Mouse (Mus musculus) heart, adult 8-10 months (tissue): ENCODE measurements around the gene Lin7a. TPM values are rescaled to one million over a fixed set of nuclear protein-coding genes. Genes with fewer than 3 reads are reported as not detected.
"Not testable (repeated sequence)": the region's sequence is repeated elsewhere in the genome, so short reads cannot be mapped to it uniquely, and the experiment has no call there.

ENCODE experiments used
- DNase-seq: peaks from one replicate; pipeline ENCODE4 v3.0.0; 2022; ENCODE audit warnings: low spot score
- total RNA-seq, 4 experiments: library from RNA; stranded (reverse); gene quantifications; 2 replicates each; pipeline ENCODE4 v1.2.4; 2022

The Lin7a gene
- total RNA-seq, 4 experiments from 2014 or later = 0.69 to 1.3 (median 0.98) TPM

DNA sequence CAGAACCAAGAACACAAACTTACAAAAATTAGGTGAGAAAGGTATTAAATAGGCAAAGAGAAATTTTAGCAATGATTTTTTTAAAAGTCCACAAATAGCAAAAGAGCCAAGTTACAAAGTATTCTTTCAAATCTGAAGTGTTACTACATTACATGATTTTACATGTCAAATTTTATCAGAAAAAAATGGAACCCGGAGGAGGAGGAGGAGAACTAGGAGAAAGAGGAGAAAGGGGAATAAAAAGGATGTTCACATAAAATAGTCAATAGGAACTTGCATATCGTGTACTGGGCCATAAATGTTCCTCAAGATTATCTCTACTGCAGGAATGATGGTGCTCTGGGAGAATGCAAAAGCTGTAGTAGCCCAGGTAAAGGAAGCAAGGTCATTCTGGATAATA lies 34.4 kb upstream of the Lin7a start:
- DNase-seq = no peak

GRCm38 (mm10) chr10:107237736-107238135 lies 33.8 kb upstream of the Lin7a start:
- no peak for DNase-seq

- no peak for DNase-seq
Measured at GRCm38 (mm10) chr10:107238151-107238860, 33.2 kb upstream of the Lin7a start.

- no peak for DNase-seq
Measured at GRCm38 (mm10) chr10:107238861-107239435, 32.5 kb upstream of the Lin7a start.

DNA sequence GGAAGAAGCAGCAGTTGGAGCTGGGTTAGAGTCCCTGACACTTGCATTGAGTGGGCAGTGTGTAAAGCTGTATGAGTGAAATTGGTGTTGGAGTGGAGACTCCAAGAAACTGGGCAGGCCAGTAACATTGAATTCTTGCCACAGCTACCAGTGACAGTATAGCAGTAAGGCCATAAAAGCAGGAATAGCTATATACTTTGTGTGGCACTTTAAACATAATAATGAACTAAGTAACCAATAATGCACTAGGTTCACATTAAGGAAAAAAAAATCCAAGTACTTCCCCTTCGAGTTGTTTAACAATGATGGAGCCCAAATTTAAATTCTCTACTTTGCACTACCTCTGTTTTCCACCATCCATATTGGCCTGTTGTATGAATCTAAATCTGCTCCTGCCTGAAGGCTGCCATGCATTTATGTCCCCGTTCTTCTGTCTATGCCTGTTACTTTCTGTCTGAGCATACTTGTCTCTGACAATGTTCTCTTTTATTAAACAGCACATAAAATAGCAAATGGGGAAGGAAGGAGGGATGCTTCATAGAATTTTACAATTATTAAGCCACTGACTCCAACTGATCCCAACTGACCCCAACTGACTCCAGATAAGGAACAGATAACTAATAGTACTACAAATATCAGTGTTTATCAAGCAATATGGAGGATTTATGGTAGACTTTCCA lies 31.7 kb upstream of the Lin7a start:
- no peak for DNase-seq

DNA sequence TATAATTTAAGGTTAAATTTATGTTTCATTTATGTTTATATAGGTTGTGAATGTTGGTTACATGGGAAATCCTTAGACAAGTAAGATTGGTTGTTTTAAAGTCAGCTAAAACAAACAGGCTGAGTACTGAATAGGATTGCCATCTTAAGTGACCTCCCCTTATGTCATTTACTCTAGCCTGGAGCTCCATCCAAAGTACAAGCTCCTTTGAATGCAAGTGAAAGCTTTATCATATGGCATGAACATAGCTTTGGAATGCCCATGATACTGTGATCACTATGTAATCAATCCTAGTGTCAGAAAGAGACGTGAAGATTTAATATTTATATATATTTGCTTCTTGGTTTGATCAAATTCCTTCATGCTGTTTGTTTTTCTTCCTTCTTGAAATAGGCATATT lies 31.0 kb upstream of the Lin7a start:
- DNase-seq = no peak

DNA sequence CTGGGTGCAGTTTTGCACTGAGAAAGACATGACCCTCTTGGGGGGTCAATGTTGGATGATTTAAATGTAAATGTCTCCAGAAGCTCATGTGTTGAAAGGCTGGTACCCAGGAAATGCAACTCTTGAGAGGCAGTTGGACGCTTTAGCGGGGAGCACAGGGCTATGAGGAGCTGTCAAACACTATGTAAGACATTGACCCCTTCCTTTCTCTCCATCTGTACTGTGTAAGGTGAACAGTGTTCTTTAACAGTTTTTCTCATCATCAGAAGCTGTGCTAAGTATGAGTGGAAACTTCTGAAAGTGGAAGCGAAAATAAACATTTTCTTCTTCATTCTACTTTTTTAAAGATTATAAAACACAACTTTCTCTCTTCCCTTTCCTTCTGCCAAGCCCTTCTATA lies 30.5 kb upstream of the Lin7a start:
- no peak for DNase-seq

GRCm38 (mm10) chr10:107241406-107241805 lies 30.1 kb upstream of the Lin7a start:
- DNase-seq = no peak

- not testable (repeated sequence) for DNase-seq
Measured at GRCm38 (mm10) chr10:107241999-107242398, 29.5 kb upstream of the Lin7a start.

- no peak for DNase-seq
Measured at GRCm38 (mm10) chr10:107242696-107243400, 28.6 kb upstream of the Lin7a start.

DNA sequence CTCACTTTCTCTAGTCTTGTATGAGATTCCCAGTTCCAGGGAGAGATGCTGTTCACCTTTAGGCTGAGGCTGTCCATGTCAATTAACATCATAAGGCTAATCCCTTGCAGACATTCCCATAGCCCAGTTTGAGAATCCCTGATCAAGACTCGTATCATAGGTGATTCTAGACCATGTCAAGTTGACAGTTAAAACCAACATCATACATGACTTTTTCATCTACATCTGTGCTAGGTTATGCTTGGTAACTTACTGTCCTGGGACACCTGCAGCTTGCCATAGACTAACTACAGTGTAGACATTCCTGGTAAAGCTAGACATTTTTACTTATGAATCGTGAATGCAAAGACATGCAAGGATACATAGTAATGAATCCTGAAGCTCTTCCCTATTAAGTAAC lies 27.3 kb upstream of the Lin7a start:
- DNase-seq = no peak

GRCm38 (mm10) chr10:107244691-107245530 lies 26.6 kb upstream of the Lin7a start:
- DNase-seq = no peak

DNA sequence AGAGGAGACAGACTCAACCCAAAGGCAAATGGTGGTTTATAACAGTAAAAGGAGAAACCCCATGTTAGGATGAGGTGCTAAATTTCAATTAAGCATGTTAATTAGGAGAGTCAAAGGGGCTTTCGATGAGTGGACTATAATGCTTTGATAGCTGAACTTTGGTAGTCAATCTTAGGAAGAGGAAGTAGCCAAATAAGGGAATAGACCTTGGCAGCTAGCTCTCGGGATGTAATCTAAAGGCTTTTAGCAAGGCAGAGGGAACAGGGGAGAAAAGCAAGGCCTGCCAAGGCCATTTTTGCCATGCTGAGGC lies 26.0 kb upstream of the Lin7a start:
- no peak for DNase-seq

DNA sequence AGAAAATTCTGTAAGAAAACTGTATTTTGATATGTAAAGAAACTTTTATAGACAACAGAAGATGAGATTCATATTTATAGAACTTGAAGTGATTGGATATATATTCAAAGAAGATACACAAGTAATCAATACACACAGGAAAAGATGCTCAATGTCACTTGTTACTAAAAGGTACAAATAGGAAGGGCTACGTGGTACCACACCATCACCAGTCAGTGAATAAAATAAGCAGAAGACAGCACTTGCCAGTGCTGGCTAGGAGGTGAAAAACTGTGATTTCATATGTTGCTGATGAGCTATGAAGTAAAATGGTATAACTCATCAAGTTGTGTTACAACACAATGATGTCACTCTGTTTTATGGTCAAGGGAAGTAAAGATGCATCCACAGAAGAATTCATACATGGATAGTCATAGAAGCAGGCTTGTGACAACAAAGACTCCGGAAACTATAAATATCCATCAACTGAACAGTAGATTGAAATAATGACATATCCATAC lies 25.5 kb upstream of the Lin7a start:
- DNase-seq = no peak

DNA sequence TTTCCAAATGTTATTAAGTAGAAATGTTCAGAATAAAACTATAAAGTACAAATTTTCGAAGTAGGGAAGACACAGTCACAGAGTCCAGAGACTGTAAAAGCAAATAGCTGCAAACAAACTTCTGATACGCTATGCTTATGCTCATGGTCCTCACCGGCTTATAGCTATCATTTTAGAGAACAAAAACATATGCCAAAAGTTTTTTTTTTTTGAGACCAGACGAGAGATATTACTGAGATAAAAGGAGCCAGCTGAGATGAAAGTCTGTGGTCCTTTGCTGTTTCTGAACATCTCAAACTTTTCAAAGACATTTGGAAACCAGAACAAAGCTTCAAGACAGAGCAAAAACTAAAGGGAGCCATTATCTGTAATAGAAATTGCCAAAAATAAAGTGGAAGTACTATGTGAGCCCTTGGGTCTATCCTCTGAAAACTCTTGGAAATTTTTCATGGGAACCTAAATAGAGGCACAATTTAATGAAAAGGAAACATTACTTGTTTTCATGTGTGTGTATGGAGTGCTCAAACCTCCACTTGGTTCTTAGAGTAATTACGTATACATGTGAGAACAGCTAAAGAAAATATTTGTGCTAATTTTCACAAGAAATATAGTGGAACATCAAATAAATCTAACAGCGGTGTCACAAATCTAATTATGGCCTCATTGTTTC lies 24.4 kb upstream of the Lin7a start:
- no peak for DNase-seq

DNA sequence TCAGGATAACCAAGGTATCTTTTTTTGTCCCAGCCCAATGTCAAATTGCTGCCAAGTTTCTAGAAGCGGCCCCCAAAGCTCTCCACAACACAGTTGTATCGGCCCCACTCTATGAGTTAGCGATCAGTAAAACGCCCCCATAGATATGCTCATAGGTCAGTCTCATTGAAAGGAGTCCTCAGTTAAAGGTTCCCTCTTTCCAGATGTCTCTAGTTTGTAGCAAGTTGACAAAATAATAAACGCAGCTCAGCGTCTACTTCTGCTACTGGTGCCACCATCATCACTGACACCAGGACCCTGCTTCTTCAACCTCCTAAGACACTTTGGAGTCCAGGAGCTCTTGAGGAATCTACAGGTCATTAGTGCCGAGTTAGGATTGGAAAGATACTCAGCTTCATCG lies 23.0 kb upstream of the Lin7a start:
- DNase-seq = no peak

DNA sequence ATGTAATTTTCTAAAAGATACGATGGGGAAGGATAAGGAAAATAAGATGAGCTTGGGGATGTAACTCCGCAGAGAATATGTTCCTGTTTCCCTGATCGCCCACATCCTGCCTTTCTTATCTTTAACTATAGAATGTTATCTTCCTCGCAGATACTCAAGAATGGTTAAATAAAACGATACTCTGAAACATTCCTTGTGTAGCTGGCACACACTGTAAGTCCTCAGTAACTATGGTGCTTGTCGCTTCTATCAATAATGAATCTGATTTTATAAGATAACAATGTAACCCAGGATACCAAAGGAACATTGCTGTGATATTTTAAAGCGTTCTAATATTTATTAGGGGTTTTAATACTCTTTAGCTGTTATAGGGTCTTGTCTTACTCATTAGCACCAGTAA lies 22.4 kb upstream of the Lin7a start:
- no peak for DNase-seq

- no peak for DNase-seq
Measured at GRCm38 (mm10) chr10:107249606-107250186, 21.8 kb upstream of the Lin7a start.

GRCm38 (mm10) chr10:107250346-107251210 lies 20.9 kb upstream of the Lin7a start:
- no peak for DNase-seq

DNA sequence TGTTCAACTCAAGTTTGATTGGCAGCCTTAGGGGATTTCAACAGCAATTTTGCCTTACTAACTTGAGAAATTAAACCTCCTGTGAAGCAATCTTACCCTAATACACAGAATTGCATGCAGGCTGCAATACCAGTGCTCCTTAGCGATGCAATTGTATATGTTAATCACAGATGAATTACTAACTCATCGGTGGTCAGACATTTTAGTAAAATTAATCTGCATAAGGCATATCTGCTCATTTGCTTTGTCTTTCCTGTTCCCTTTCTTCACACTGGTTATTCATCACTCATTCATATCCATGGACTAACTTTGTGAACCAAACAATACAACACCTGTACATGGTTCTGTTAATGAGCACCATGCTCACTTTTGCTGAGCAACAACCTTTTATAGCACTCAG lies 20.2 kb upstream of the Lin7a start:
- DNase-seq = no peak
